Comparison of ENCODE assay signal across 8 mouse cellular contexts in the genomic region with DNA sequence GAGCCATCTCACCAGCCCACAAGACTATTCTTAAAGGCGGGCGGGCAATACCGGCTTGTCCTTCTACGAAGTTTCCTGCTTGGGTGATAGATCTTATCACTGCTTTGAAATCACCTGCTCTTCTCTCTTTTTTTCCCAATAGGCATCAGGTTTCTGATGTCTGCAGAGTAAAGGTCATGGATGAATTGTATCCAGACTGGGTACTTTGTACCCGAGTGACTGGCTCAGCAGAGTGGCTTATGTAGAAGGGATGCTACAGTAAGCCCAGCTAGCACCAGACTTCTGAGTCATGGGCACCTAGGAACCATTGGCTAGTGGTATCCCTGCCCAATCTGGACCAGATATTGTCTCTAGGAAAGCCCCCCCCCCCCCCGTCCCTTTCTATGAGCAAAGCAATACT.
"Had no signal": no experiment of that assay in that cellular context is flagged by ENCODE, and none has a peak within 500 bp of the region (broad histone marks: within the 10 kb centered on the region; RNA-seq: fewer than 3 reads in every experiment).

No protein-coding gene starts in this region.

- H3K36me3 ChIP-seq: limb, embryonic 15.5 days; midbrain, embryonic 12.5 days had no signal

- ATAC-seq: midbrain, embryonic 16.5 days had no signal

- H3K4me3 ChIP-seq: left cerebral cortex, adult 2 months; midbrain, embryonic 12.5 days had no signal

- DNase-seq: kidney, postnatal 25 days; lung, adult 18-20 months; right cerebral cortex, postnatal 14 days; thymus, postnatal 36 days had no signal

- H3K27ac ChIP-seq: left cerebral cortex, adult 2 months; limb, embryonic 15.5 days; midbrain, embryonic 12.5 days had no signal

- H3K27me3 ChIP-seq: limb, embryonic 15.5 days; midbrain, embryonic 12.5 days had no signal

- H3K9me3 ChIP-seq: limb, embryonic 15.5 days; midbrain, embryonic 12.5 days had no signal

- H3K9ac ChIP-seq: limb, embryonic 15.5 days; midbrain, embryonic 12.5 days had no signal
